Mouse (Mus musculus) heart, embryonic 13.5 days (tissue): ENCODE results near the gene Rasgrp4. TPM values are rescaled to one million over a fixed set of nuclear protein-coding genes. Genes with fewer than 3 reads are reported as not detected.

ENCODE experiments used
- ATAC-seq: fragments of 200-750 bp; cut with Nextera tagmentation; 2 replicates; pipeline ENCODE4 v1.8.0; 2017; ENCODE audit warnings: moderate TSS enrichment; ENCODE audit not compliant: insufficient number of reproducible peaks, low FRiP score, low TSS enrichment; ENCODE audit errors: extremely low read depth
- H3K27ac ChIP-seq: fragments of 300-500 bp; sonication (generic); replicated peaks from 2 replicates; pipeline ENCODE4 v1.5.1; 2015; ENCODE audit warnings: moderate library complexity, mild to moderate bottlenecking, inconsistent platforms
- H3K27me3 ChIP-seq: fragments of 300-500 bp; sonication (generic); replicated peaks from 2 replicates; pipeline ENCODE4 v1.6.1; 2015; ENCODE audit warnings: mild to moderate bottlenecking, inconsistent platforms
- H3K36me3 ChIP-seq: fragments of 300-500 bp; sonication (generic); 2 replicates; pipeline ENCODE4 v1.6.1; 2015; ENCODE audit warnings: mild to moderate bottlenecking, inconsistent platforms
- H3K4me1 ChIP-seq: fragments of 300-500 bp; sonication (generic); 2 replicates; pipeline ENCODE4 v1.6.1; 2015; ENCODE audit warnings: inconsistent platforms
- H3K4me2 ChIP-seq: fragments of 300-500 bp; sonication (generic); 2 replicates; pipeline ENCODE4 v1.6.1; 2015; ENCODE audit warnings: inconsistent platforms, mild to moderate bottlenecking, moderate library complexity
- H3K4me3 ChIP-seq: fragments of 300-500 bp; sonication (generic); 2 replicates; pipeline ENCODE4 v1.5.1; 2015; ENCODE audit warnings: moderate library complexity, mild to moderate bottlenecking, inconsistent platforms
- H3K9ac ChIP-seq: fragments of 300-500 bp; sonication (generic); 2 replicates; pipeline ENCODE4 v1.6.1; 2015; ENCODE audit warnings: inconsistent platforms, mild to moderate bottlenecking, moderate library complexity
- H3K9me3 ChIP-seq: fragments of 300-500 bp; sonication (generic); 2 replicates; pipeline ENCODE4 v1.6.1; 2016; ENCODE audit warnings: inconsistent platforms
- WGBS: fragments of 180-500 bp; shearing (Covaris S2); methylation state at CpG from one replicate; pipeline ENCODE4 v1.1.7; 2015; ENCODE audit warnings: mixed read lengths; 5-methylcytosine and 5-hydroxymethylcytosine counted together
- polyA plus RNA-seq: library from polyadenylated mRNA; unstranded; fragments of >200 nt; fragmentation: Nextera tagmentation; extraction: Ambion mirVana; gene quantifications from 2 replicates; pipeline ENCODE4 v1.2.1, GENCODE M21; 2015

Rasgrp4 gene
- polyA plus RNA-seq, 1 experiment from 2014 or later = 0.56 TPM

- 55% methylated on average over 10 of the region's 10 CpGs for WGBS
Observed at GRCm38 (mm10) chr7:29151486-29151885, 16.8 kb downstream of the Rasgrp4 start.

DNA sequence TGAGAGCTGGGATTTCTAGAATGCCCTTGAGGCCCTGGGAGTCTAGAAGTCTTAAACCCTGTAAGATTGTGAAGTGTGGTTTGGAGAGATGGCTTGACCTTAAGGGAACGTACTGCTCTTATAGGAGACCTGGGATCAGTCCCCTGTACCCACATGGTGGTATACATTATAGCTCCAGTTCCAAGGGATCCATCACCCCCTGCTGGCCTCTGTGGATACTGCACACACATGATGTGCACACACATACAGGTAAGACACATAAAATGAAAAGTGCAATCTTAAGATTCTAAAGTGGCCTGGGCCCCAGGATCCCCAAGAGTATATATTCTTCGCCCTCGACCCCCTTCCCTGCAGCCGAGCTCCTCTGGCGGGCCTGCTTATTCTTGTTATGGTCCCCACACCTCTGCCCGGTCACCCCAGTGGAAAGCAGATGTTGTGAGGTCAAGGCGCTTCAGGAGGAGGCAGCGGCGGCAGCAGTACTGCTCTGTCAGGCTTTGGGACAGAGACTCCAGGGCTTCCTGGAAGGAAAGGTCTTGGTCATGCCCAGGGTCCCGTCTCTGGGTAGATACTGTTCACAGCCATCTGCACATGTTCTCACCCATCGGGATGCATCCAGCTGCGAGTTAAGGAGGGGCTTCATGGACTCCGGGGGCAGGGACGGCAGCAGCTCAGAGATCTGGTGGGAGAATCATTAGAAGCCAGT lies 19.5 kb downstream of the Rasgrp4 start:
- Histone ChIP-seq H3K4me1 (peaks cover 10% of the 10 kb centered on the region), H3K9me3 (0 out of 2 replicates have a peak, but pooled peaks cover 4% of the 10 kb centered on the region), H3K4me3 (no peak overlapping the region), H3K27me3 (peaks cover 34% of the 10 kb centered on the region), H3K27ac (no peak overlapping the region), H3K9ac (no peak overlapping the region), H3K36me3 (peaks cover 6% of the 10 kb centered on the region), H3K4me2 (no peak overlapping the region)
- no peak for ATAC-seq
- 88% methylated on average over 14 of the region's 14 CpGs for WGBS

More at GRCm38 (mm10) chr7:29151486-29151885, 16.8 kb downstream of the Rasgrp4 start:
- no peak overlapping the region for H3K4me3 ChIP-seq
- no peak overlapping the region for H3K9ac ChIP-seq
- peaks cover 6% of the 10 kb centered on the region for H3K36me3 ChIP-seq
- H3K27me3 ChIP-seq = peaks cover 17% of the 10 kb centered on the region
- no peak for ATAC-seq
- H3K4me2 ChIP-seq = no peak overlapping the region
- no peak overlapping the region for H3K27ac ChIP-seq
- peaks cover 9% of the 10 kb centered on the region for H3K4me1 ChIP-seq
- H3K9me3 ChIP-seq = 0 out of 2 replicates have a peak, but pooled peaks cover 4% of the 10 kb centered on the region

GRCm38 (mm10) chr7:29155196-29155837 lies 20.7 kb downstream of the Rasgrp4 start:
- 7% methylated on average over 37 of the region's 37 CpGs for WGBS
- H3K4me2 ChIP-seq = peak overlapping the region; percentile 97
- H3K9me3 ChIP-seq = 0 out of 2 replicates have a peak, but pooled peaks cover 4% of the 10 kb centered on the region
- H3K4me1 ChIP-seq = peaks cover 10% of the 10 kb centered on the region
- H3K9ac ChIP-seq = peak overlapping the region; percentile 89
- peak overlapping the region; percentile 86 for H3K4me3 ChIP-seq
- H3K27ac ChIP-seq = peak overlapping the region; percentile 84
- H3K36me3 ChIP-seq = peaks cover 6% of the 10 kb centered on the region
- ATAC-seq = peak; percentile 77
- peaks cover 36% of the 10 kb centered on the region for H3K27me3 ChIP-seq

DNA sequence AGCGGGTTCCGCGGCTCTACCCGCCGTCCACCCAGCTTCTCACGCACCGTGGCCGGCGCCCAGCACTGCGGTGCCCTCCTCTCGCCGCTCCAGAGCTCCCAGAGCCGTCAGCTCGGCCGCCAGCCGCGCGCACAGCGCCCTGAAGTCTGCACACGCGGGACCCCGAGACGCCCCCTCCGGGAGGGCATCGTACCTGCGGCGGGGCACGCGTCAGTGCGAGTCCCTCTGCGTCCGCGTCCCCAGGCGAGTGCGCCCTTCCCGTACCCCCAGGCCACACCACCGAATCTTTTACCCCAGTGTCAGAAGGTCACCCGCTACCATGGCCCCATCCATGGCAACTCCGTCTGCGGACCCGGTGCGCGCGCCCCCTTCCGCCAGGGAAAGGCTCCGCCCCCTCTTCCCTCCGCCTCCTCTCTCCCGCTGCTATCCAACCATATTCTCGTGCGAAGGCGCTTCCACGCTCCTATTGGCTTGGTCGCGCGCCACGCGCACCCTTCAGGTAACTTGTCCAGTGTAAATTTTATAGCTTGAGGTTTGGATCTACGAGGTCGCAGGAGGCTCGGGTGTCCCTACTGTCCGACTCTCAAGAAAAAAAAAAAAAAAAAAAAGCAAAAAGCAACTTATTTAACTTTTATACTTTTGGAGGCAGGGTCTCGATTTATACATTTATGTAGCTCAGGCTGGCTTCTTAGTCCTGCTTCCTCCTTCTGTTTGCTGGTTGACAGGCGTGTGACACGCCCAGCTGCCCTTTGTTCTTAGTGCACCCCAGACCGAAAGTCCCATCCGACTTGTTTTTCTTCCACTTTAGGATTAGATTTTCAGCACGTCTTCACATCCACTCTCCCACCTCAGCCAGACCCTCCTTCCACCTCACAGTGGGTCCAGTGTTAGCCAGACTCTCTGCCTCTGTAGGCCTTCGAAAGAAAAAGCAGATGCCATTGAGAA lies 21.5 kb downstream of the Rasgrp4 start, which contains the start of gene Fam98c:
Gene Fam98c, minus strand, starts transcription at position 397 of the 945 bp plus-strand sequence.
- peak within 1 kb of the TSS; percentile 86 for H3K4me3 ChIP-seq
- peaks cover 9% of the 10 kb centered on the region for H3K36me3 ChIP-seq
- peak within 1 kb of the TSS; percentile 89 for H3K9ac ChIP-seq
- peak within 1 kb of the TSS; percentile 84 for H3K27ac ChIP-seq
- H3K27me3 ChIP-seq = peaks cover 40% of the 10 kb centered on the region
- H3K9me3 ChIP-seq = 0 out of 2 replicates have a peak, but pooled peaks cover 4% of the 10 kb centered on the region
- WGBS = 3% methylated on average over 68 of the region's 68 CpGs
- H3K4me2 ChIP-seq = peak within 1 kb of the TSS; percentile 97
- H3K4me1 ChIP-seq = peaks cover 10% of the 10 kb centered on the region
- peak; percentile 68 for ATAC-seq

- no peak overlapping the region for H3K4me2 ChIP-seq
- ATAC-seq = no peak
Observed at GRCm38 (mm10) chr7:29158264-29158663, 23.6 kb downstream of the Rasgrp4 start.

DNA sequence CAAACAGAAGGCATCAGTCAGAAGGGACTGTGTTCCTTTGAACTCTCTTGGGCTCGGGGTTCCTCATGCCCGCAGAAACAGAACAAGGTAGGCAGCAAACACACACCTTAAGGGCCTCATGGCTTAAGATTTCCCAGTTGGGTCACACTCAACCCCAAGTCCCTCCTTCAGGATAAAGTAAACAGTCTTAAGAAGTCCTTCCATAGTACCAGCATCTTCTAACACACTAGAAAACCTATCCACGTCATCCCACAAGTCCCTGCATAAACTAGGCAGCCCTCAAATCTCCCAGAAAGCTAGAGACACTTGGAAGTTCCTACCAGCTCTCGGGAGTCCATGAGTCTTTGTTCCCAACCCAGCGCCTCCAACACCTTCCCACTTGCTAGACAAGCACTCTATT lies 27.6 kb downstream of the Rasgrp4 start:
- WGBS = 60% methylated on average over 5 of the region's 5 CpGs
- Histone ChIP-seq H3K4me1 (peaks cover 9% of the 10 kb centered on the region), H3K27me3 (peaks cover 57% of the 10 kb centered on the region), H3K4me3 (no peak overlapping the region), H3K9ac (no peak overlapping the region), H3K4me2 (no peak overlapping the region), H3K9me3 (no peaks in the 10 kb centered on the region), H3K36me3 (peaks cover 8% of the 10 kb centered on the region; the same call in 1 of the 2 replicates), H3K27ac (no peak overlapping the region)
- ATAC-seq = no peak

More at GRCm38 (mm10) chr7:29158264-29158663, 23.6 kb downstream of the Rasgrp4 start:
- H3K4me1 ChIP-seq = peaks cover 19% of the 10 kb centered on the region
- 0 out of 2 replicates have a peak, but pooled peaks cover 4% of the 10 kb centered on the region for H3K9me3 ChIP-seq
- H3K4me3 ChIP-seq = no peak overlapping the region
- H3K36me3 ChIP-seq = peaks cover 14% of the 10 kb centered on the region
- H3K27ac ChIP-seq = no peak overlapping the region
- no peak overlapping the region for H3K9ac ChIP-seq
- WGBS = 3% methylated on average over 5 of the region's 5 CpGs
- peaks cover 49% of the 10 kb centered on the region for H3K27me3 ChIP-seq

DNA sequence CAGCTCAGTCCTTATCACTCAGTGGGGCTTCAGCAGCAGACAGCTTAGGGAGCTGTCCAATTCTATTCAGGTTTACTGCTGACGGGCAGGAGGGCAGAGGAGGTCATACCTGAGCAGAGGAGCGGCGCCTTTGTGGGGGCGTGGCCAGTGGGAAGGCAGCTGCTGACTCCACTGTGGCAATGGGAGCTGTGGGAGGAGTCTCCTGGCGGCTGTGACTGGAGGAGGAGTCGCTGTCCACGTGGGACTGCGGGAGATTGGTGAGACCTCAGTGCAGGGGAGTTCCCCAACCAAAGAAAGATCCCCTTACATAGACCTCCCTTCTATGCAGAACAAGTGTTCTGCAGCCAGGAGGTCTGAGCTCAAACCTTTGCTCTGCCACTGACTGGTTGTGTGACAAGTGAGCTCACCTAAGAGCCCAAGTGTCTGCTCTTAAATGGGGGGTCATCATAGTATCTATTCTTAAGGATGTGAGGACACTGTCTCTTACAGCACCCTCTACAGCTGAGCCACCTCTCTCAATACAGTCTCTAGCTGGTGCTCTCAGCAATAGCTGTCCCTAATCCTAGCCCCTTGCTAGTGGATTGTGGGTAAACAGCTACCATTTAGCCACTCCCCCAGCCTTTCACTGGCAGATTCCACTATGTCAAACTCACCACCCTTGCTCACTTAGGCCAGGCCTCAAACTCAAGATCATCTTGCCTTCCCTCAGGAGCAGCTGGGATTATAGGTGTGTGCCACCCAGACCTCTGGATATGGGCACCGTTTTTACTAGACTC lies 28.3 kb downstream of the Rasgrp4 start:
- Histone ChIP-seq H3K27ac (no peak overlapping the region), H3K9ac (no peak overlapping the region), H3K27me3 (peaks cover 57% of the 10 kb centered on the region), H3K4me3 (no peak overlapping the region), H3K4me2 (no peak overlapping the region), H3K9me3 (no peaks in the 10 kb centered on the region), H3K36me3 (peaks cover 8% of the 10 kb centered on the region; the same call in 1 of the 2 replicates), H3K4me1 (peaks cover 11% of the 10 kb centered on the region)
- WGBS = 13% methylated on average over 9 of the region's 9 CpGs
- no peak; the same call in 1 of the 2 replicates for ATAC-seq

DNA sequence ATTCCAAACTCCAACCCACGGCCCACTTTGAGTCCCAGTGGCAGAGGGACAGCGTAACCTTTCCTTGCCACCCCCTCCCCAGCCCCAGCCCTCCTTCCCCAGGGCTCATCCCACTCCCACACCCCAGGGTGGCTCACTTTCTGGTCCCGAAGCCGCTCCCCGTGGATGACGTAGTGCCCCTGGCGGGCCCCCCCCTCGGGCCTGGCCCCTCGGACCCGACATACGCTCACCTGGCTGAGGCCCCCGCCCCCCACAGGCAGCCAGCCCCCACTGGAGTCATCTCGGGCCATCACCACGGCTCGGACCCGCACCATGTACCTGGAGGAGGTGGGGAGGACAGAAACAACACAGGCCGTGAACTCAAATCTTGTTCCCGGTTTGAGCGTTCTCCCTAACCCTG lies 33.0 kb downstream of the Rasgrp4 start:
- ATAC-seq = no peak
- peak overlapping the region; percentile 74; the same call in 1 of the 2 replicates for H3K4me2 ChIP-seq
- H3K4me3 ChIP-seq = peak overlapping the region; percentile 62; the same call in 1 of the 2 replicates
- peaks cover 51% of the 10 kb centered on the region for H3K4me1 ChIP-seq
- H3K36me3 ChIP-seq = peaks cover 2% of the 10 kb centered on the region; the same call in 1 of the 2 replicates
- H3K27me3 ChIP-seq = peaks cover 57% of the 10 kb centered on the region
- no peak overlapping the region for H3K27ac ChIP-seq
- peak overlapping the region; percentile 33; the same call in 1 of the 2 replicates for H3K9ac ChIP-seq
- no peaks in the 10 kb centered on the region for H3K9me3 ChIP-seq
- 21% methylated on average over 18 of the region's 19 CpGs for WGBS

DNA sequence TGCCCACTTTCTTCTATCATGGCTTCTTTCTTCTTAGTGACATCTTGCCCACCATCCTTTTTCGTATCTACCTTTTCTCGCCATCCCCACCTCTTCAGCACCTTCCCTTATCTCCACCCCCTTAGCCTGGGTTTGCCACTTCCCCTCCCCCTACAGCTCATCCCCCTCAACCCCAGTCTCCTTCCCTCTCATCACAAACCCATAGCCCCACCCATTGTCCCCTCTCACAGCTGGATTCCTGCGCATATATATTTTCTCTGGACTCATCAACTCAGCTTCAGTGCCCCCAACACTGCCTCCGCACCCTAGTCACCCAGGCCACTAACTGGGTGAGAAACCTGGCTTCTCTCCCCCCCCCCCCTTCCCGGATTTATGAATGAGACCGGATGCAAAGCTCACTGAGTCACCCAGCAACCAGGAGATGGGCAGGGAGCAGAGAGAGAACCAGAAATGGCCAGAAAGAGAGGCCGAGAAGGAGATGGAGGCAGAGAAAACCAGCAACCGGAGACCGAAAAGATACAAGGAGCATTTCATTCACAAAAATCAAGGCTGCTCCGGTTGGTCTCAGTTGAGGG lies 33.6 kb downstream of the Rasgrp4 start:
- no peak overlapping the region for H3K27ac ChIP-seq
- peaks cover 46% of the 10 kb centered on the region for H3K4me1 ChIP-seq
- peak overlapping the region; percentile 78 for H3K9ac ChIP-seq
- H3K9me3 ChIP-seq = no peaks in the 10 kb centered on the region
- H3K27me3 ChIP-seq = peaks cover 62% of the 10 kb centered on the region
- WGBS = 6% methylated on average over 10 of the region's 10 CpGs
- no peak for ATAC-seq
- H3K36me3 ChIP-seq = peaks cover 7% of the 10 kb centered on the region; the same call in 1 of the 2 replicates
- H3K4me2 ChIP-seq = peak overlapping the region; percentile 74
- peak overlapping the region; percentile 62 for H3K4me3 ChIP-seq

DNA sequence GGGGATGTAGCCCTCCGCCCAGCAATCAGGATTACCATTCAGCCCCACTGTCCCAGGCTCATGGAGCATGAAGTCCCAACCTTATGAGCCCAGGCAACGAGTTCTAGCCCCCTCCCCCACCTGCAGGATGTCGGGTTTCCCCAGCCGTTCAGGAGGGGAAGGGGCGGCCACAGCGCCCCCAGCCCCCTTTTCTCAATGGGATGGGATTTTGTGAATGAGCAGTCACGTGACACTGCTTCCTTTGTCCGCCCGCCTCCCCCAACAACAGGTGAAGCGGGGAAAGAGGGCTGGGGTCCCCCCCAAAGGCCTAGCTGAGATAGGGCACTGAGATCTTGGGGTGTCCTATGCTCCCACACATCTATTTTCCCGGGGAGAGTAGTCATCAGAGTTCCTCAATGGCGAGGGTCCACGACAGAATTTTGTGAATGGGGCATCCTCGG lies 34.2 kb downstream of the Rasgrp4 start:
- no peaks in the 10 kb centered on the region for H3K9me3 ChIP-seq
- under 1% methylated on average over 14 of the region's 14 CpGs for WGBS
- peak overlapping the region; percentile 62 for H3K4me3 ChIP-seq
- peaks cover 13% of the 10 kb centered on the region for H3K36me3 ChIP-seq
- peak overlapping the region; percentile 78 for H3K9ac ChIP-seq
- 0 out of 2 replicates have a peak overlapping the region, but pooled peaks have one; percentile 72 for H3K27ac ChIP-seq
- H3K27me3 ChIP-seq = peaks cover 68% of the 10 kb centered on the region
- H3K4me2 ChIP-seq = peak overlapping the region; percentile 74
- H3K4me1 ChIP-seq = peaks cover 45% of the 10 kb centered on the region
- ATAC-seq = no peak
